Mouse (Mus musculus): ENCODE measurements around the gene Hoxc10. TPM values are rescaled to one million over a fixed set of nuclear protein-coding genes. Genes with fewer than 3 reads are reported as not detected.

The Hoxc10 gene
- polyA plus RNA-seq, 1 experiment from 2014 or later, result 56.2 TPM

- DNase-seq (ENCODE audit: low spot score), result peak; percentile 52
- Histone ChIP-seq H3K27ac (replicated peaks; ENCODE audit: low read depth, low read length) (no peak overlapping the region), H3K4me3 (ENCODE audit: low read depth, low read length) (no peak overlapping the region), H3K36me3 (ENCODE audit: control insufficient read depth, insufficient read depth, low read length) (no peaks in the 10 kb centered on the region), H3K4me1 (ENCODE audit: control insufficient read depth, insufficient read depth, low read length) (peaks cover 6% of the 10 kb centered on the region; the same call in 1 of the 2 replicates), H3K9me3 (ENCODE audit: control insufficient read depth, low read length) (no peaks in the 10 kb centered on the region), H3K4me2 (ENCODE audit: low read depth, severe bottlenecking) (no peak overlapping the region), H3K27me3 (ENCODE audit: control insufficient read depth, insufficient read depth, low read length) (peaks cover 91% of the 10 kb centered on the region), H3K9ac (ENCODE audit: low read length) (no peak overlapping the region)
- ATAC-seq (ENCODE audit: insufficient number of reproducible peaks, low FRiP score, low TSS enrichment, low read depth), result no peak
- WGBS, result 15% methylated on average over 6 of the region's 6 CpGs
Observed at GRCm38 (mm10) chr15:102922636-102923500, 43.7 kb upstream of the Hoxc10 start.

- WGBS, result under 1% methylated on average over 40 of the region's 40 CpGs
- DNase-seq (ENCODE audit: low spot score) (peak; percentile 66), ATAC-seq (ENCODE audit: insufficient number of reproducible peaks, low FRiP score, low TSS enrichment, low read depth) (no peak)
- Histone ChIP-seq H3K9ac (ENCODE audit: low read length) (no peak overlapping the region), H3K4me1 (ENCODE audit: control insufficient read depth, insufficient read depth, low read length) (no peaks in the 10 kb centered on the region), H3K4me2 (ENCODE audit: low read depth, severe bottlenecking) (no peak overlapping the region), H3K27ac (replicated peaks; ENCODE audit: low read depth, low read length) (no peak overlapping the region), H3K4me3 (ENCODE audit: low read depth, low read length) (no peak overlapping the region), H3K27me3 (ENCODE audit: control insufficient read depth, insufficient read depth, low read length) (peaks cover 93% of the 10 kb centered on the region), H3K9me3 (ENCODE audit: control insufficient read depth, low read length) (no peaks in the 10 kb centered on the region), H3K36me3 (ENCODE audit: control insufficient read depth, insufficient read depth, low read length) (no peaks in the 10 kb centered on the region)
Observed at GRCm38 (mm10) chr15:102927032-102927645, 39.5 kb upstream of the Hoxc10 start.

DNA sequence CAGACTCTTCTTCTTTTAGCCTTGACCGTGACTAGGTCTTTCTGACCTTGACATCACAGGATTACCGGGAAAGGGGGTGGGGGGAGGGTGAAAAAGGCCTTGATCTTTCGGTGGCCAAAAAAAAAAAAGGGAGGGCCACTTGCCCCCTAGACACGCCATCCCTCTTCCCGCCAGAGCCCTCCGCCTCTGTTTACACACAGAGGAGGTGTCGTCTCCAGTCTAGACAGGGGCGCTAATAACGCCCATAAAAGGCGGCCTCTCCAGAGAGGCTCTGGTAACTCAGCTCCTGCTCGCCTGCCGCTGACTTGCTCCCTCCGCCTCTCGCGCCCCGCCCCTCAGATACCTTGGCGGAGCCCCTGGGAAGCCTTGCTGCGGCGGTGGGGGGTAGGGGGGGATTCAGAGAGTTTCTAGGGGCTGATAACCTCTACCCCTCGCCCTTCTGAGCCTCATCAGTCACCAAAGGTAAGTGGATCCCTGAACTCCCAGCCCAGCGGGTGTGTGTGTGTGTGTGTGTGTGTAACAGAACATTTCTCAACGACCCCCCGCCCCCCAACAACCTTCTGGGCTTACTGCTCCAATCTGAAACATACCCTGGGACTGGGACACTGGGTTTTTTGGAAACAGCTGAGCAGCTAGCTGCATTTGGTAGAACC is 34.8 kb upstream of the Hoxc10 start:
- Histone ChIP-seq H3K4me3 (ENCODE audit: low read depth, low read length) (no peak overlapping the region), H3K27ac (replicated peaks; ENCODE audit: low read depth, low read length) (no peak overlapping the region), H3K9ac (ENCODE audit: low read length) (no peak overlapping the region), H3K9me3 (ENCODE audit: control insufficient read depth, low read length) (no peaks in the 10 kb centered on the region), H3K27me3 (ENCODE audit: control insufficient read depth, insufficient read depth, low read length) (peaks cover 100% of the 10 kb centered on the region), H3K4me2 (ENCODE audit: low read depth, severe bottlenecking) (no peak overlapping the region), H3K4me1 (ENCODE audit: control insufficient read depth, insufficient read depth, low read length) (no peaks in the 10 kb centered on the region), H3K36me3 (ENCODE audit: control insufficient read depth, insufficient read depth, low read length) (no peaks in the 10 kb centered on the region)
- 1% methylated on average over 23 of the region's 23 CpGs for WGBS
- DNase-seq (ENCODE audit: low spot score) (peak; percentile 68), ATAC-seq (ENCODE audit: insufficient number of reproducible peaks, low FRiP score, low TSS enrichment, low read depth) (no peak; the same call in 1 of the 2 replicates)

GRCm38 (mm10) chr15:102934438-102934837 is 32.2 kb upstream of the Hoxc10 start:
- Histone ChIP-seq H3K27ac (replicated peaks; ENCODE audit: low read depth, low read length) (no peak overlapping the region), H3K4me3 (ENCODE audit: low read depth, low read length) (no peak overlapping the region), H3K9ac (ENCODE audit: low read length) (no peak overlapping the region), H3K9me3 (ENCODE audit: control insufficient read depth, low read length) (no peaks in the 10 kb centered on the region), H3K36me3 (ENCODE audit: control insufficient read depth, insufficient read depth, low read length) (no peaks in the 10 kb centered on the region), H3K4me1 (ENCODE audit: control insufficient read depth, insufficient read depth, low read length) (peaks cover 4% of the 10 kb centered on the region; the same call in 1 of the 2 replicates), H3K4me2 (ENCODE audit: low read depth, severe bottlenecking) (no peak overlapping the region), H3K27me3 (ENCODE audit: control insufficient read depth, insufficient read depth, low read length) (peaks cover 100% of the 10 kb centered on the region)
- no peak for ATAC-seq (ENCODE audit: insufficient number of reproducible peaks, low FRiP score, low TSS enrichment, low read depth)
- DNase-seq (ENCODE audit: low spot score), result peak; percentile 59
- 2% methylated on average over 12 of the region's 12 CpGs for WGBS

DNA sequence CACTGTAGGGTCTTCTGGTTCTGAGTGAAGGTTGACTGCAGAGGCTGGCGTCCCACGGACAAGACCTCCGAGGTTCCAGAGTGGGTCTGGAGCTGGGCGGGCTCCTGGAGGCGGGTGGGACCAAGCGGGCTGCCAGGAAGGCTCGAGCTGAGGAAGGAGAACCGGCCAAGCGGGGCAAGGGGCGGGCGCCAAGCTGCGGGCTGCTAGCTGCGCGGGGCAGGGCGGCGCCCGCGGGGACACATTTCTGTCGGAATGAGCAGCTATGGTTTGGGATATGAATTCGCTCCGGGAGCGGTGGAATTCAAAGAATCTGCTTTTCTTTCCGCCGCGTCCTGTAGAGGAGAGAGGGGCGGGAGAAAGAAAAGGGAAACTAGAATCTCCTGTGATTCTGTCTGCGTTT is 31.7 kb upstream of the Hoxc10 start:
- 0% methylated on average over 27 of the region's 27 CpGs for WGBS
- DNase-seq (ENCODE audit: low spot score) (peak; percentile 75), ATAC-seq (ENCODE audit: insufficient number of reproducible peaks, low FRiP score, low TSS enrichment, low read depth) (no peak)
- no peak overlapping the region for H3K4me2 ChIP-seq (ENCODE audit: low read depth, severe bottlenecking)
- peaks cover 8% of the 10 kb centered on the region; the same call in 1 of the 2 replicates for H3K4me1 ChIP-seq (ENCODE audit: control insufficient read depth, insufficient read depth, low read length)
- no peaks in the 10 kb centered on the region for H3K36me3 ChIP-seq (ENCODE audit: control insufficient read depth, insufficient read depth, low read length)
- H3K27ac ChIP-seq (replicated peaks; ENCODE audit: low read depth, low read length), result no peak overlapping the region
- H3K9ac ChIP-seq (ENCODE audit: low read length), result no peak overlapping the region
- H3K4me3 ChIP-seq (ENCODE audit: low read depth, low read length), result no peak overlapping the region
- H3K9me3 ChIP-seq (ENCODE audit: control insufficient read depth, low read length), result no peaks in the 10 kb centered on the region
- peaks cover 100% of the 10 kb centered on the region for H3K27me3 ChIP-seq (ENCODE audit: control insufficient read depth, insufficient read depth, low read length)

DNA sequence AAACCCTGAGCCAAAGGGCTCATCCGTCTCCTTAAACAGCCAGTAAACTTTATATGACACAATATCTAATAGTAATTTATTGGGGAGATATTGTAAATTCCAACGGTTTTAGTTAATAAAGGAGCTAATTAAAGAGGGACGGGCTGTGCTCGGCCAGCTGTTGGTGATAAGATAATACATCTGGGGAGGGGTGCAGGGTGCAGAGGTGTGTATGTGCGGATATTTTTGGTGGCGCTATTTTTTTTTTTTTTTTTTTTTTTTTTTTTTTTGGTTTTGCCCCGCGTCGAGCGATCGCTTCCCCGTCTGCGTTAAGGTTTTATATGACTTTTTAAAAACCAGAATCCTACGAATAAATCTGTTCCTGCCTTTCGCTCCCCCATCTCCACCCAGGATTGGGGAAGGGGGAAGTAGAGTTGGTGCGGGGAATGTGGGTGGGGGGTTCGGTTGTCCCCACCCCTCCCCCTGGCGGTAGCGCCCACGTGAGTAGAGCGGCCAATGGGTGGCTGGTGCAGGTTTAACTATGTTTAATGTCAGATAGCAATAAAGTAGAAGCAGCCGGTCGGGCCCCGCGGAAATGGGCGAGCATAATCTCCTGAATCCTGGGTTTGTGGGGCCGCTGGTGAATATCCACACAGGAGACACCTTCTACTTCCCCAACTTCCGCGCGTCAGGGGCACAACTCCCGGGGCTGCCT is 30.2 kb upstream of the Hoxc10 start, which contains the start of gene Hoxc12:
Gene Hoxc12 (plus strand): TSS at position 479 of the 694 bp plus-strand sequence.
- no peak for DNase-seq (ENCODE audit: low spot score)
- peak within 1 kb of the TSS; percentile 4 for H3K4me3 ChIP-seq (ENCODE audit: low read depth, low read length)
- H3K36me3 ChIP-seq (ENCODE audit: control insufficient read depth, insufficient read depth, low read length), result no peaks in the 10 kb centered on the region
- peaks cover 100% of the 10 kb centered on the region for H3K27me3 ChIP-seq (ENCODE audit: control insufficient read depth, insufficient read depth, low read length)
- H3K4me1 ChIP-seq (ENCODE audit: control insufficient read depth, insufficient read depth, low read length), result peaks cover 10% of the 10 kb centered on the region; the same call in 1 of the 2 replicates
- under 1% methylated on average over 31 of the region's 31 CpGs for WGBS
- no peaks in the 10 kb centered on the region for H3K9me3 ChIP-seq (ENCODE audit: control insufficient read depth, low read length)
- H3K9ac ChIP-seq (ENCODE audit: low read length), result no peak within 1 kb of the TSS
- H3K27ac ChIP-seq (replicated peaks; ENCODE audit: low read depth, low read length), result no peak within 1 kb of the TSS
- ATAC-seq (ENCODE audit: insufficient number of reproducible peaks, low FRiP score, low TSS enrichment, low read depth), result no peak
- H3K4me2 ChIP-seq (ENCODE audit: low read depth, severe bottlenecking), result peak within 1 kb of the TSS; percentile 22

GRCm38 (mm10) chr15:102937036-102937666 is 29.4 kb upstream of the Hoxc10 start:
- Histone ChIP-seq H3K27ac (replicated peaks; ENCODE audit: low read depth, low read length) (no peak overlapping the region), H3K36me3 (ENCODE audit: control insufficient read depth, insufficient read depth, low read length) (no peaks in the 10 kb centered on the region), H3K4me3 (ENCODE audit: low read depth, low read length) (peak overlapping the region; percentile 4), H3K4me2 (ENCODE audit: low read depth, severe bottlenecking) (peak overlapping the region; percentile 22), H3K27me3 (ENCODE audit: control insufficient read depth, insufficient read depth, low read length) (peaks cover 98% of the 10 kb centered on the region), H3K4me1 (ENCODE audit: control insufficient read depth, insufficient read depth, low read length) (peaks cover 10% of the 10 kb centered on the region; the same call in 1 of the 2 replicates), H3K9ac (ENCODE audit: low read length) (no peak overlapping the region), H3K9me3 (ENCODE audit: control insufficient read depth, low read length) (no peaks in the 10 kb centered on the region)
- DNase-seq (ENCODE audit: low spot score), result peak; percentile 69
- WGBS, result under 1% methylated on average over 50 of the region's 50 CpGs
- no peak for ATAC-seq (ENCODE audit: insufficient number of reproducible peaks, low FRiP score, low TSS enrichment, low read depth)
